Mouse (Mus musculus): ENCODE measurements at regions not wholly inside any gene's neighbourhood (a gene's known extent, or its start where the extent isn't known, plus 50 kb on each side); places are given as distances from the start of the nearest gene placed in this dataset.
"Not testable (repeated sequence)": the region's sequence is repeated elsewhere in the genome, so short reads cannot be mapped to it uniquely, and the experiment has no call there.

- no peak for TF ChIP-seq CTCF (IDR thresholded peaks at IDR 0.05)
- no peak overlapping the region for H3K4me2 ChIP-seq (ENCODE audit: low read depth, low read length, poor library complexity, severe bottlenecking)
- no peaks in the 10 kb centered on the region for H3K27me3 ChIP-seq (ENCODE audit: insufficient read depth, low read length)
- no peaks in the 10 kb centered on the region for H3K4me1 ChIP-seq (ENCODE audit: insufficient read depth, low read length)
- no peak for DNase-seq (ENCODE audit: low spot score)
- no peaks in the 10 kb centered on the region for H3K36me3 ChIP-seq (ENCODE audit: insufficient read depth, low read length)
- 79% methylated on average over 1 of the region's 1 CpGs for WGBS
- H3K4me3 ChIP-seq (ENCODE audit: low read depth, low read length) = no peak overlapping the region
- ATAC-seq (ENCODE audit: low FRiP score) = no peak
- H3K27ac ChIP-seq (ENCODE audit: low read depth, low read length) = no peak overlapping the region
- no peak overlapping the region for H3K9ac ChIP-seq (replicated peaks; ENCODE audit: low read length, poor library complexity, severe bottlenecking)
- no peaks in the 10 kb centered on the region for H3K9me3 ChIP-seq (ENCODE audit: low read length)
Observed at GRCm38 (mm10) chr8:55472386-55472785, 434.4 kb downstream of the Adam29 start.

GRCm38 (mm10) chr8:55466771-55467170, 440.0 kb downstream of the Adam29 start:
- not testable (repeated sequence) for H3K27me3 ChIP-seq (ENCODE audit: insufficient read depth, low read length); H3K9me3 ChIP-seq (ENCODE audit: low read length); H3K4me2 ChIP-seq (ENCODE audit: low read depth, low read length, poor library complexity, severe bottlenecking); H3K4me3 ChIP-seq (ENCODE audit: low read depth, low read length); H3K36me3 ChIP-seq (ENCODE audit: insufficient read depth, low read length); DNase-seq (ENCODE audit: low spot score); H3K9ac ChIP-seq (replicated peaks; ENCODE audit: low read length, poor library complexity, severe bottlenecking); ATAC-seq (ENCODE audit: low FRiP score); H3K4me1 ChIP-seq (ENCODE audit: insufficient read depth, low read length); H3K27ac ChIP-seq (ENCODE audit: low read depth, low read length)
- 81% methylated on average over 2 of the region's 2 CpGs for WGBS

GRCm38 (mm10) chr8:55465951-55466350, 440.8 kb downstream of the Adam29 start:
- DNase-seq (ENCODE audit: low spot score); H3K4me3 ChIP-seq (ENCODE audit: low read depth, low read length); H3K9ac ChIP-seq (replicated peaks; ENCODE audit: low read length, poor library complexity, severe bottlenecking); H3K36me3 ChIP-seq (ENCODE audit: insufficient read depth, low read length); ATAC-seq (ENCODE audit: low FRiP score); H3K4me1 ChIP-seq (ENCODE audit: insufficient read depth, low read length); H3K4me2 ChIP-seq (ENCODE audit: low read depth, low read length, poor library complexity, severe bottlenecking); H3K27ac ChIP-seq (ENCODE audit: low read depth, low read length); H3K27me3 ChIP-seq (ENCODE audit: insufficient read depth, low read length); H3K9me3 ChIP-seq (ENCODE audit: low read length): not testable (repeated sequence)
- 79% methylated on average over 1 of the region's 1 CpGs for WGBS

GRCm38 (mm10) chr8:55465419-55465818, 441.3 kb downstream of the Adam29 start:
- Histone ChIP-seq H3K27ac (ENCODE audit: low read depth, low read length) (no peak overlapping the region), H3K27me3 (ENCODE audit: insufficient read depth, low read length) (no peaks in the 10 kb centered on the region), H3K9me3 (ENCODE audit: low read length) (no peaks in the 10 kb centered on the region), H3K4me2 (ENCODE audit: low read depth, low read length, poor library complexity, severe bottlenecking) (no peak overlapping the region), H3K4me1 (ENCODE audit: insufficient read depth, low read length) (no peaks in the 10 kb centered on the region), H3K4me3 (ENCODE audit: low read depth, low read length) (no peak overlapping the region), H3K36me3 (ENCODE audit: insufficient read depth, low read length) (no peaks in the 10 kb centered on the region), H3K9ac (replicated peaks; ENCODE audit: low read length, poor library complexity, severe bottlenecking) (no peak overlapping the region)
- 61% methylated on average over 1 of the region's 1 CpGs for WGBS
- TF ChIP-seq CTCF (IDR thresholded peaks at IDR 0.05) = no peak
- ATAC-seq (ENCODE audit: low FRiP score) = no peak
- no peak for DNase-seq (ENCODE audit: low spot score)

GRCm38 (mm10) chr8:55464855-55465169, 441.9 kb downstream of the Adam29 start:
- DNase-seq (ENCODE audit: low spot score) (no peak), ATAC-seq (ENCODE audit: low FRiP score) (no peak)
- no peaks in the 10 kb centered on the region for H3K27me3 ChIP-seq (ENCODE audit: insufficient read depth, low read length)
- H3K4me1 ChIP-seq (ENCODE audit: insufficient read depth, low read length) = no peaks in the 10 kb centered on the region
- no peaks in the 10 kb centered on the region for H3K36me3 ChIP-seq (ENCODE audit: insufficient read depth, low read length)
- TF ChIP-seq CTCF (IDR thresholded peaks at IDR 0.05) = no peak
- no peak overlapping the region for H3K27ac ChIP-seq (ENCODE audit: low read depth, low read length)
- no peak overlapping the region for H3K9ac ChIP-seq (replicated peaks; ENCODE audit: low read length, poor library complexity, severe bottlenecking)
- H3K9me3 ChIP-seq (ENCODE audit: low read length) = no peaks in the 10 kb centered on the region
- 73% methylated on average over 2 of the region's 2 CpGs for WGBS
- H3K4me2 ChIP-seq (ENCODE audit: low read depth, low read length, poor library complexity, severe bottlenecking) = no peak overlapping the region
- no peak overlapping the region for H3K4me3 ChIP-seq (ENCODE audit: low read depth, low read length)

- Histone ChIP-seq H3K27me3 (ENCODE audit: insufficient read depth, low read length) (no peaks in the 10 kb centered on the region), H3K9me3 (ENCODE audit: low read length) (no peaks in the 10 kb centered on the region), H3K36me3 (ENCODE audit: insufficient read depth, low read length) (no peaks in the 10 kb centered on the region), H3K4me2 (ENCODE audit: low read depth, low read length, poor library complexity, severe bottlenecking) (no peak overlapping the region), H3K9ac (replicated peaks; ENCODE audit: low read length, poor library complexity, severe bottlenecking) (no peak overlapping the region), H3K27ac (ENCODE audit: low read depth, low read length) (no peak overlapping the region), H3K4me3 (ENCODE audit: low read depth, low read length) (no peak overlapping the region), H3K4me1 (ENCODE audit: insufficient read depth, low read length) (no peaks in the 10 kb centered on the region)
- DNase-seq (ENCODE audit: low spot score) = no peak
- no peak for ATAC-seq (ENCODE audit: low FRiP score)
- TF ChIP-seq CTCF (IDR thresholded peaks at IDR 0.05) = no peak
- WGBS = 81% methylated on average over 5 of the region's 5 CpGs
Observed at GRCm38 (mm10) chr8:55464036-55464854, 442.5 kb downstream of the Adam29 start.

- H3K27me3 ChIP-seq (ENCODE audit: insufficient read depth, low read length); H3K4me3 ChIP-seq (ENCODE audit: low read depth, low read length); DNase-seq (ENCODE audit: low spot score); H3K9ac ChIP-seq (replicated peaks; ENCODE audit: low read length, poor library complexity, severe bottlenecking); H3K4me1 ChIP-seq (ENCODE audit: insufficient read depth, low read length); ATAC-seq (ENCODE audit: low FRiP score); H3K9me3 ChIP-seq (ENCODE audit: low read length); H3K36me3 ChIP-seq (ENCODE audit: insufficient read depth, low read length); H3K4me2 ChIP-seq (ENCODE audit: low read depth, low read length, poor library complexity, severe bottlenecking); H3K27ac ChIP-seq (ENCODE audit: low read depth, low read length): not testable (repeated sequence)
- 94% methylated on average over 5 of the region's 5 CpGs for WGBS
Observed at GRCm38 (mm10) chr8:55460790-55461189, 446.0 kb downstream of the Adam29 start.
